Mouse (Mus musculus): ENCODE results near the gene Slc25a22.

GRCm38 (mm10) chr7:141432186-141432611 is 5.5 kb downstream of the Slc25a22 start:
- TF ChIP-seq CTCF (IDR thresholded peaks at IDR 0.05; ENCODE audit: control insufficient read depth, insufficient read depth, insufficient read length) (no peak), MYOD1 (IDR thresholded peaks at IDR 0.05; ENCODE audit: control insufficient read depth, insufficient read length, low read depth) (no peak), FOSL1 (IDR thresholded peaks at IDR 0.05; ENCODE audit: insufficient read depth, low read length, poor library complexity, severe bottlenecking) (no peak), MAX (IDR thresholded peaks at IDR 0.05) (no peak)
